Mouse (Mus musculus) kidney, postnatal 0 days (tissue): Measurements from ENCODE around the gene Ldlrap1. TPM values are rescaled to one million over a fixed set of nuclear protein-coding genes. Genes with fewer than 3 reads are reported as not detected.
"Not testable (repeated sequence)": the region's sequence is repeated elsewhere in the genome, so short reads cannot be mapped to it uniquely, and the experiment has no call there.

Experiments
- ATAC-seq: fragments of 200-750 bp; cut with Nextera tagmentation; replicated peaks from 2 replicates; pipeline ENCODE4 v1.8.0; 2017; ENCODE audit warnings: low read depth, moderate number of reproducible peaks, moderate TSS enrichment, moderate library complexity; ENCODE audit not compliant: low FRiP score
- DNase-seq: peaks from one replicate; pipeline ENCODE4 v3.0.0-alpha.2; 2016; ENCODE audit warnings: low spot score
- H3K27ac ChIP-seq: fragments of 300-500 bp; sonication (generic); 2 replicates; pipeline ENCODE4 v1.5.1; 2014; ENCODE audit warnings: mild to moderate bottlenecking
- H3K27me3 ChIP-seq: fragments of 300-500 bp; sonication (generic); 2 replicates; pipeline ENCODE4 v1.6.1; 2014; ENCODE audit warnings: low read length, mixed read lengths; ENCODE audit not compliant: insufficient read depth
- H3K36me3 ChIP-seq: fragments of 300-500 bp; sonication (generic); 2 replicates; pipeline ENCODE4 v1.6.1; 2014; ENCODE audit warnings: low read length, mixed read lengths; ENCODE audit not compliant: insufficient read depth
- H3K4me1 ChIP-seq: fragments of 300-500 bp; sonication (generic); replicated peaks from 2 replicates; pipeline ENCODE4 v1.6.1; 2014; ENCODE audit warnings: antibody characterized with exemption, low read length, mixed read lengths; ENCODE audit not compliant: insufficient read depth
- H3K4me2 ChIP-seq: fragments of 300-500 bp; sonication (generic); 2 replicates; pipeline ENCODE4 v1.6.1; 2014; ENCODE audit warnings: mild to moderate bottlenecking, low read length, moderate library complexity, mixed read lengths
- H3K4me3 ChIP-seq: fragments of 300-500 bp; sonication (generic); replicated peaks from 2 replicates; pipeline ENCODE4 v1.5.1; 2014; ENCODE audit warnings: low read depth, low read length
- H3K9ac ChIP-seq: fragments of 300-500 bp; sonication (generic); 2 replicates; pipeline ENCODE4 v1.6.1; 2014; ENCODE audit warnings: low read depth, low read length
- H3K9me3 ChIP-seq: fragments of 300-500 bp; sonication (generic); replicated peaks from 2 replicates; pipeline ENCODE4 v1.6.1; 2016; ENCODE audit warnings: low read length, inconsistent platforms, mixed read lengths
- CTCF ChIP-seq: IDR thresholded peaks from 2 replicates; pipeline ENCODE4 v1.5.1; 2016; ENCODE audit warnings: antibody characterized with exemption, low read depth, mild to moderate bottlenecking, moderate library complexity
- WGBS: fragments of 180-500 bp; shearing (Covaris S2); extraction: QIAGEN DNeasy Blood & Tissue Kit; methylation state at CpG from one replicate; pipeline ENCODE4 v1.1.7; 2014; 5-methylcytosine and 5-hydroxymethylcytosine counted together
- polyA plus RNA-seq: library from polyadenylated mRNA; unstranded; fragments of >200 nt; fragmentation: Nextera tagmentation; extraction: Ambion mirVana; gene quantifications from 2 replicates; pipeline ENCODE4 v1.2.1, GENCODE M21; 2015

Gene Ldlrap1
- polyA plus RNA-seq, 1 experiment from 2014 or later = 21.3 TPM

- no peak overlapping the region for H3K4me2 ChIP-seq
- no peak overlapping the region for H3K27ac ChIP-seq
- ATAC-seq = no peak
- no peak overlapping the region for H3K9ac ChIP-seq
- no peak overlapping the region for H3K4me3 ChIP-seq
- WGBS = 82% methylated on average over 5 of the region's 5 CpGs
- no peaks in the 10 kb centered on the region for H3K9me3 ChIP-seq
- H3K36me3 ChIP-seq = 0 out of 2 replicates have a peak, but pooled peaks cover 3% of the 10 kb centered on the region
- TF ChIP-seq CTCF = no peak
- no peaks in the 10 kb centered on the region for H3K27me3 ChIP-seq
- no peak for DNase-seq
- H3K4me1 ChIP-seq = no peaks in the 10 kb centered on the region
Measured at GRCm38 (mm10) chr4:134795819-134796485, 28.1 kb upstream of the Ldlrap1 start.

GRCm38 (mm10) chr4:134794959-134795358 is 27.1 kb upstream of the Ldlrap1 start:
- not testable (repeated sequence) for H3K9me3 ChIP-seq, H3K27ac ChIP-seq, H3K9ac ChIP-seq, H3K27me3 ChIP-seq, H3K36me3 ChIP-seq, DNase-seq, H3K4me2 ChIP-seq, ATAC-seq, H3K4me3 ChIP-seq, H3K4me1 ChIP-seq
- TF ChIP-seq CTCF = peak; percentile 41

- peak; percentile 83 for TF ChIP-seq CTCF
- WGBS = 48% methylated on average over 10 of the region's 10 CpGs
- peak; percentile 77 for DNase-seq
Measured at GRCm38 (mm10) chr4:134793213-134793956, 25.6 kb upstream of the Ldlrap1 start.

GRCm38 (mm10) chr4:134791731-134792130 is 23.9 kb upstream of the Ldlrap1 start:
- no peak for ATAC-seq
- 62% methylated on average over 6 of the region's 6 CpGs for WGBS
- H3K36me3 ChIP-seq = no peaks in the 10 kb centered on the region

More at GRCm38 (mm10) chr4:134793213-134793956, 25.6 kb upstream of the Ldlrap1 start:
- Histone ChIP-seq H3K9ac (no peak overlapping the region), H3K4me3 (no peak overlapping the region), H3K27ac (no peak overlapping the region), H3K9me3 (no peaks in the 10 kb centered on the region), H3K27me3 (no peaks in the 10 kb centered on the region), H3K36me3 (no peaks in the 10 kb centered on the region), H3K4me1 (no peaks in the 10 kb centered on the region), H3K4me2 (no peak overlapping the region)
- ATAC-seq = no peak

GRCm38 (mm10) chr4:134786946-134787345 is 19.1 kb upstream of the Ldlrap1 start:
- no peak overlapping the region for H3K27ac ChIP-seq
- no peak overlapping the region for H3K9ac ChIP-seq
- H3K27me3 ChIP-seq = no peaks in the 10 kb centered on the region
- ATAC-seq (no peak), DNase-seq (no peak)
- TF ChIP-seq CTCF = no peak
- H3K4me2 ChIP-seq = no peak overlapping the region
- no peaks in the 10 kb centered on the region for H3K9me3 ChIP-seq
- H3K4me1 ChIP-seq = no peaks in the 10 kb centered on the region
- 43% methylated on average over 10 of the region's 10 CpGs for WGBS
- H3K36me3 ChIP-seq = no peaks in the 10 kb centered on the region
- H3K4me3 ChIP-seq = no peak overlapping the region

More at GRCm38 (mm10) chr4:134791731-134792130, 23.9 kb upstream of the Ldlrap1 start:
- no peak overlapping the region for H3K4me3 ChIP-seq
- no peak overlapping the region for H3K27ac ChIP-seq
- no peak overlapping the region for H3K9ac ChIP-seq
- no peaks in the 10 kb centered on the region for H3K4me1 ChIP-seq
- H3K27me3 ChIP-seq = no peaks in the 10 kb centered on the region
- no peak for DNase-seq
- TF ChIP-seq CTCF = no peak
- no peaks in the 10 kb centered on the region for H3K9me3 ChIP-seq
- no peak overlapping the region for H3K4me2 ChIP-seq

GRCm38 (mm10) chr4:134784701-134785100 is 16.9 kb upstream of the Ldlrap1 start:
- Histone ChIP-seq H3K36me3 (no peaks in the 10 kb centered on the region), H3K4me1 (no peaks in the 10 kb centered on the region), H3K9me3 (no peaks in the 10 kb centered on the region), H3K27ac (no peak overlapping the region), H3K4me2 (no peak overlapping the region), H3K9ac (no peak overlapping the region), H3K4me3 (no peak overlapping the region), H3K27me3 (no peaks in the 10 kb centered on the region)
- ATAC-seq = no peak
- 67% methylated on average over 5 of the region's 5 CpGs for WGBS
- peak; percentile 69 for DNase-seq
- peak; percentile 69 for TF ChIP-seq CTCF
